Mouse (Mus musculus): ENCODE data around the gene Tex50. TPM values are rescaled to one million over a fixed set of nuclear protein-coding genes. Genes with fewer than 3 reads are reported as not detected.

Tex50 gene
- total RNA-seq, 2 experiments from 2014 or later = not detected

DNA sequence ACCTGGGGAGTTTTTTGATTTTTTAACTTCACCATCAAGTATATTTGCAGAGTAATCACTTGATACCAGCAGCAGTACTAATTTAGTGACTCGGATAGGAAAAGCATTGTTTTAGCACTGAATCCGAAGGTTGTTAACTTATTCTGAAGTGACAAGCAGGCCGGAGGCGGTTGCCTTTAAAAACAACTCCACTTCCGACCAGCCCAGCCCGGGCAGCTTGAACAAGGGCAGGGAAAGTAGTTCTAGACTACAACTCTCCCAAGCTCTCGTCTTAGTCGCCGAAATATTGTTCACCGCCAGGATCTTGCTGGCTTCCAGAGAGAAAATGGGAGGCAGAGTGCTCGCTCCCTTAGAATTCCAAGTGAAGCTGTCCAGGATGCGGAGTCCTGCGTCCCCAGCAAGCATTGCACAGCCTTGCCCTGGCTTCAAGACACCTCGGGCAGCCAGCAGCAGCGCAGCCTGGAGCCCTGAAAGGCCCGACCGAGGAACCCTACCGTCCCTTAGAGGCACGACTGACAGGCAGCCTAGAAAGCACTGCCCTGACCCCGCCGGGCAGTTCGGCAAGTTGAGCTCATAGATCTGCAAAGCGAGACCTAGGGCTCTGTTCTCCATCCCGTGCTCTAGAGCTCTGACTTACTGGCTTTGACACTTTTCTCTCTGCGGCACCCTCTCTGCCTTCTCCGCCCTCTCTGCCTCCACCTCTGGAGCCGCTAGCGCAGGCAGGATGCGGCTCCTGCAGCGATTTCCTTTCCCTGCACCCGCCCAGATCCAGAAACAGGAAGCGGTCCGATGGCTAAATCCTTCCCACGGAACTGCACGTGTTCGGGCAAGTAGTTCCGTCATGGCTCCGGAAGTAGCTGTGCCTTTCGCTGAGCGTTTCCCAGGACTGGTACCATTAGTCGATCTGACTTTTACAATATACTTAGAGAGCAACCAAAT, 28.1 kb downstream of the Tex50 start, which contains the start of gene Klhl20:
TSS of gene Klhl20 (minus strand) at position 786 of the 939 bp plus-strand sequence.
- intact Hi-C loops (cut with DNase I) = loop anchor here (5.0 kb wide), 1 partner anchor 836 kb away; the partner anchor contains the start of gene Pigc

DNA sequence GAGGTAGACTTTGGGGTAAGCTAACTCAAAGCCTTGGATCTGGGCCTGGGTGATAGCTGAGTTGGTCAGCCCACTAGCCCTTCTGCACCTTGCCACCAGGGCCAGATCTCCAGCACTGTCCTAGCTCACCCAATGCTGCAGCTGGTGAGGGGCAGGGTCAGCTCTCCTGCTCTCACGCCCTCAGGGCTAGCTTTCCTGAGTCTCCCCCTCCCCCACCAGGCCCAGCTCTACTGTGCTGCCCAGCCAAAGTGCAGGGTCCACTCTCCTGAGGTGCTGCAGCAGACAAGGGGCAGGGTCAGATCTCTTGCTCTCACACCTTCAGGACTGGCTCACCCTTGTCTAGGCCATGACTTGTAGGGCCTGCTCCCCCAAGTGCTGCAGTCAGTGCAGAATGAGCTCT, 32.7 kb downstream of the Tex50 start:
- intact Hi-C loops (cut with DNase I) = no loop called here
- DNase-seq (ENCODE audit: low spot score in 2 of 2) = no peak

More for the DNA sequence above, 28.1 kb downstream of the Tex50 start, which contains the start of gene Klhl20:
- DNase-seq (ENCODE audit: low spot score in 2 of 2) = peak; percentile 94 to 96

DNA sequence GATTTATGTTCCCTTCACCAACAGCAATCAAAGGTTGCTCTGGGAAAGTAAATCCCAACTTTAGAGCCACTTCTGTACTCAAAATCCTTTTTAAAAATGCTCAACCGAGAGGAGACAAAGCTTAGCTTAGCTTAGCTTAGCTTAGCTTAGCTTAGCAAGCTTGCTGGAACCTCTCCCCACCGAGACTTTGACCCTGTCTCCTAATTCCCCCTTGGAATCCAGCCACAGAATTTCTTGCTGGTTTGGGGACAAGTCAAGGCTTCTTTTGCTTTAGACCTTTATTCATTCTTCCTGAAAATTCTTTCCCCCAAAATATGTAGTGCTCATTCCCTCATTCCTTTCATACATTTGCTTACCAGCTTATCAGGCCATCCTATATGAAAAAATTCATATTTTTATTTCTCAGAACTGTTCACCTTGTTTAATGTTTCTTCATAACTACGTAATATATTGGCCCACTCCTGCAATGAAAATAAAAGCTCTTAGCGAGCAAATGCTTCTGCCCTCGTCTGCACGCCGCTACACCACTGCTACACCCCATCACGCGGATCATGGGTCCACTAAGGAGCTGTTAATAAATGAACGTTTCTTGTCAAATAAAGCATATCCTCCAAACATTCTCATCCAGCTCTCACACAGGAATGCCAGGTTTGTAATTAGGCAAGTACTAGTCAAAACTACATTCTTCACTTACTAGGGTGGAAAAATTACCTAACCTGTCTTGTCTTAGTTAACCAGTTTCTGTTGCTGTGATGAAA, 36.3 kb downstream of the Tex50 start:
- no peak for DNase-seq (ENCODE audit: low spot score in 2 of 2)
- intact Hi-C loops (cut with DNase I) = no loop called here

DNA sequence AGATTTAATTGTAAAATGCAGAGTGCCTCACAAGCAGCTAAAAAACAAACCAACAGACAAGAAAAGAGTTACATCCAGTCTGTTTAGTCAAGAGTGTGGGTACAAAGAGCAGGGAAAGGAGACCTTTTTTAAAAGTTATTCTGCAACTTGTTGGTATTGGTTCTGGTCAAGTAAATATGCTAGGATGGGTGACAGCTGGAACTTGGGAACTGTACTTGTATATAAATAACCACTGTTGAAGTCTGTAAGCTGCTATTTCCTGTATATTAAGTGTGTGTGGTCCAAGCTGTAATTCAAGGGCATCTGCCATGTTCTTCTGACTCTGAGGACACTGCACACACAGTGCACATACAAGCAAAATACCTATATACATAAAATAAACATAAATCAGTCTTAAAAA, 44.5 kb downstream of the Tex50 start:
- DNase-seq (ENCODE audit: low spot score in 2 of 2) = no peak
- intact Hi-C loops (cut with DNase I) = no loop called here

DNA sequence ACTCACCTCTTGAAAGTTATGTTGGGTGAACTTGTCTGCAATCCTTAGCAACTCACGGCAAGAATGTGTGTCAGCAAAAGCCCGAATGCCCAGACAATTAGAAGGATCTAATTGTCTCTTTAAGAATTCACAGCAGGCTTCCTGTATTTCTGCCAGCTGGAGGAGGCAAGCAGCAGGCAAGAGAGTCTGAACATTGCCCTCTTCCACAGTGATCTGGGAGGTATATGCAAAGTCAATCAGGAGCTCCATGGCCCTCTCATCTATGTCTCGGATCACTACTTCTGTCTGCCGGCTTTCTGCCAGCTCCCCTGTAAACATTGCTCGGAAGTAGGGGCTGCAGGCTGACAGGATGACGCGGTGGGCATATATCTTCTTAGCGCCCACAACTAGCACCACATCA, 49.9 kb downstream of the Tex50 start:
- intact Hi-C loops (cut with DNase I) = no loop called here
- DNase-seq (ENCODE audit: low spot score in 2 of 2) = no peak

Other genes starting within 250 kb of the Tex50 start
- under 1 TPM; 0.27 to 0.57 TPM for gene Serpinc1, start 180.7 kb downstream of the Tex50 start, total RNA-seq (2021)
- 10 to 100 TPM; 17.6 to 18.2 TPM for gene Zbtb37, start 124.5 kb downstream of the Tex50 start, total RNA-seq (2021)
- gene Dars2, start 88.7 kb downstream of the Tex50 start, total RNA-seq (2021) = 10 to 100 TPM; 23.4 to 26.1 TPM
- 1 to 10 TPM; 1.2 to 1.8 TPM for gene Cenpl, start 88.6 kb downstream of the Tex50 start, total RNA-seq (2021)
- 10 to 100 TPM; 15.3 to 16.9 TPM for gene Klhl20, start 27.8 kb downstream of the Tex50 start, total RNA-seq (2021)
- 10 to 100 TPM; 51.6 to 57.1 TPM for gene Ankrd45, start 16.6 kb downstream of the Tex50 start, total RNA-seq (2021)
- gene Prdx6, start 91.9 kb upstream of the Tex50 start, total RNA-seq (2021) = 100 to 1,000 TPM; 321 to 335 TPM
- gene Tnfsf4, start 236.1 kb upstream of the Tex50 start, total RNA-seq (2021) = not detected

Data from left cerebral cortex, postnatal 25 days (tissue).